Comparison of ENCODE assay signal across 11 mouse cellular contexts in genomic region chr1:136229040-136229373, GRCm38 (mm10). TPM values are rescaled to one million over a fixed set of nuclear protein-coding genes. Genes with fewer than 3 reads are reported as not detected.
DNase-seq lines count a peak whose midpoint lies in the region; ATAC-seq lines count a peak whose summit lies in the region.
"Had no signal": no experiment of that assay in that cellular context is flagged by ENCODE, and none has a peak within 500 bp of the region (broad histone marks: within the 10 kb centered on the region; RNA-seq: fewer than 3 reads in every experiment).

No protein-coding gene starts in this region.

- peak overlapping the region; percentile 84 for H3K27ac ChIP-seq in lung, embryonic 16.5 days (ENCODE audit: low read length)
- peak overlapping the region; percentile 94 for H3K27ac ChIP-seq in intestine, embryonic 15.5 days
- H3K27ac ChIP-seq in liver, embryonic 11.5 days (ENCODE audit: low read depth, low read length): no peak overlapping the region
- H3K27ac ChIP-seq in stomach, embryonic 16.5 days (ENCODE audit: low read length): peak overlapping the region; percentile 88

- no peaks in the 10 kb centered on the region for H3K9me3 ChIP-seq in lung, embryonic 16.5 days (ENCODE audit: control insufficient read depth, low read length)
- H3K9me3 ChIP-seq in intestine, embryonic 15.5 days: no peaks in the 10 kb centered on the region
- no peaks in the 10 kb centered on the region for H3K9me3 ChIP-seq in liver, embryonic 11.5 days (ENCODE audit: control insufficient read depth, low read length)
- no peaks in the 10 kb centered on the region for H3K9me3 ChIP-seq in stomach, embryonic 16.5 days (replicated peaks; ENCODE audit: control insufficient read depth, low read length)

- peaks cover 37% of the 10 kb centered on the region for H3K4me1 ChIP-seq in lung, embryonic 16.5 days (replicated peaks; ENCODE audit: control insufficient read depth, insufficient read depth, low read length)
- H3K4me1 ChIP-seq in intestine, embryonic 15.5 days (replicated peaks): peaks cover 49% of the 10 kb centered on the region
- H3K4me1 ChIP-seq in liver, embryonic 11.5 days (replicated peaks; ENCODE audit: control insufficient read depth, insufficient read depth, low read length): peaks cover 22% of the 10 kb centered on the region
- peaks cover 49% of the 10 kb centered on the region for H3K4me1 ChIP-seq in stomach, embryonic 16.5 days (ENCODE audit: control insufficient read depth, insufficient read depth, low read length)

- H3K27me3 ChIP-seq in lung, embryonic 16.5 days (ENCODE audit: control insufficient read depth, insufficient read depth, low read depth, low read length): no peaks in the 10 kb centered on the region
- no peaks in the 10 kb centered on the region for H3K27me3 ChIP-seq in intestine, embryonic 15.5 days (replicated peaks)
- H3K27me3 ChIP-seq in liver, embryonic 11.5 days (replicated peaks; ENCODE audit: control insufficient read depth, insufficient read depth, low read length): peaks cover 29% of the 10 kb centered on the region
- H3K27me3 ChIP-seq in stomach, embryonic 16.5 days (ENCODE audit: control insufficient read depth, insufficient read depth, low read length): no peaks in the 10 kb centered on the region

- intact Hi-C loops in left cerebral cortex, postnatal 10 days (cut with DNase I): no loop called here
- intact Hi-C loops in left cerebral cortex, postnatal 25 days (cut with DNase I): no loop called here

- 26% methylated on average over 6 of the region's 6 CpGs for WGBS in lung, embryonic 16.5 days
- 31% methylated on average over 6 of the region's 6 CpGs for WGBS in intestine, embryonic 15.5 days
- 53% methylated on average over 6 of the region's 6 CpGs for WGBS in liver, embryonic 11.5 days
- 35% methylated on average over 6 of the region's 6 CpGs for WGBS in stomach, embryonic 16.5 days

- H3K4me3 ChIP-seq in lung, embryonic 16.5 days (ENCODE audit: low read length): peak overlapping the region; percentile 22; the same call in 1 of the 2 replicates
- H3K4me3 ChIP-seq in intestine, embryonic 15.5 days (replicated peaks): peak overlapping the region; percentile 38
- H3K4me3 ChIP-seq in liver, embryonic 11.5 days (ENCODE audit: low read depth, low read length): no peak overlapping the region
- peak overlapping the region; percentile 59 for H3K4me3 ChIP-seq in stomach, embryonic 16.5 days (replicated peaks; ENCODE audit: low read length)

- H3K36me3 ChIP-seq in lung, embryonic 16.5 days (ENCODE audit: control insufficient read depth, insufficient read depth, low read length): 0 out of 2 replicates have a peak, but pooled peaks cover 2% of the 10 kb centered on the region
- H3K36me3 ChIP-seq in intestine, embryonic 15.5 days: peaks cover 14% of the 10 kb centered on the region; the same call in 1 of the 2 replicates
- H3K36me3 ChIP-seq in liver, embryonic 11.5 days (ENCODE audit: control insufficient read depth, insufficient read depth, low read length): no peaks in the 10 kb centered on the region
- H3K36me3 ChIP-seq in stomach, embryonic 16.5 days (ENCODE audit: control insufficient read depth, insufficient read depth, low read length): no peaks in the 10 kb centered on the region

- peak overlapping the region; percentile 75 for H3K4me2 ChIP-seq in lung, embryonic 16.5 days (ENCODE audit: low read depth, low read length)
- peak overlapping the region; percentile 92 for H3K4me2 ChIP-seq in intestine, embryonic 15.5 days (replicated peaks)
- peak overlapping the region; percentile 51 for H3K4me2 ChIP-seq in liver, embryonic 11.5 days
- H3K4me2 ChIP-seq in stomach, embryonic 16.5 days (ENCODE audit: low read depth, low read length): peak overlapping the region; percentile 70

- no peak for ATAC-seq in lung, embryonic 16.5 days (ENCODE audit: low read depth)
- peak; percentile 44 for ATAC-seq in intestine, embryonic 15.5 days
- no peak for ATAC-seq in liver, embryonic 11.5 days (replicated peaks; ENCODE audit: low FRiP score)
- peak; percentile 45 for ATAC-seq in stomach, embryonic 16.5 days (ENCODE audit: insufficient read depth, low FRiP score)

- DNase-seq in lung, adult 18-20 months: no peak
- no peak for DNase-seq in liver, embryonic 11.5 days (ENCODE audit: low spot score)
- DNase-seq in left cerebral cortex, postnatal 10 days (ENCODE audit: extremely low spot score in 1 of 2, low spot score in 2 of 2): no peak
- no peak for DNase-seq in left cerebral cortex, postnatal 25 days (ENCODE audit: low spot score in 2 of 2)
- DNase-seq in adrenal gland, postnatal 25 days: no peak
- DNase-seq: cerebellum, adult 11-12 months; gastrocnemius, postnatal 10 days had no signal

- peak overlapping the region; percentile 57 for H3K9ac ChIP-seq in lung, embryonic 16.5 days (ENCODE audit: low read length)
- peak overlapping the region; percentile 33; the same call in 1 of the 2 replicates for H3K9ac ChIP-seq in intestine, embryonic 15.5 days
- H3K9ac ChIP-seq in liver, embryonic 11.5 days (ENCODE audit: low read depth, low read length): no peak overlapping the region
- peak overlapping the region; percentile 64 for H3K9ac ChIP-seq in stomach, embryonic 16.5 days (ENCODE audit: low read length)

RNA-seq across cellular contexts. Expression of gene Inava, which starts 5.1 kb away (rescaled TPM):
- polyA plus RNA-seq in lung, embryonic 16.5 days (2015; fragmentation: Nextera tagmentation; extraction: Ambion mirVana): 15.2 and 15.3 TPM in 2 replicates
- polyA plus RNA-seq in intestine, embryonic 15.5 days (2015; fragmentation: Nextera tagmentation; extraction: Ambion mirVana): 29.2 and 30.0 TPM in 2 replicates
- polyA plus RNA-seq in liver, embryonic 11.5 days (2014; fragmentation: Nextera tagmentation; extraction: Ambion mirVana): 3.1 and 3.2 TPM in 2 replicates
- 39.8 and 44.1 TPM in 2 replicates for polyA plus RNA-seq in stomach, embryonic 16.5 days (2015; fragmentation: Nextera tagmentation; extraction: Ambion mirVana)
- total RNA-seq in left cerebral cortex, postnatal 10 days (2021): 1 to 10 TPM; 3.7 to 4.4 TPM
- 1 to 10 TPM; 2.9 to 3.1 TPM for total RNA-seq in left cerebral cortex, postnatal 25 days (2021)
- total RNA-seq in adrenal gland, postnatal 25 days (2021): not detected in 2 replicates

RNA-seq across cellular contexts. Expression of gene Mroh3, which starts 16.4 kb away (rescaled TPM):
- 0.24 TPM in 1 of 2 replicates, not detected in the other for polyA plus RNA-seq in lung, embryonic 16.5 days (2015; fragmentation: Nextera tagmentation; extraction: Ambion mirVana)
- polyA plus RNA-seq in intestine, embryonic 15.5 days (2015; fragmentation: Nextera tagmentation; extraction: Ambion mirVana): 0.10 and 0.63 TPM in 2 replicates
- polyA plus RNA-seq in liver, embryonic 11.5 days (2014; fragmentation: Nextera tagmentation; extraction: Ambion mirVana): not detected in 2 replicates
- 0.95 and 1.3 TPM in 2 replicates for polyA plus RNA-seq in stomach, embryonic 16.5 days (2015; fragmentation: Nextera tagmentation; extraction: Ambion mirVana)
- 1 to 10 TPM in 1 of 2 experiments, under 1 TPM in 1; 0.97 to 1.2 TPM for total RNA-seq in left cerebral cortex, postnatal 10 days (2021)
- 1 to 10 TPM; 2.0 to 2.1 TPM for total RNA-seq in left cerebral cortex, postnatal 25 days (2021)
- not detected in 2 replicates for total RNA-seq in adrenal gland, postnatal 25 days (2021)
- total RNA-seq: gastrocnemius, postnatal 10 days had no signal
- polyA plus RNA-seq: neural tube, embryonic 14.5 days had no signal

RNA-seq across cellular contexts. Expression of gene Gpr25, which starts 31.7 kb away (rescaled TPM):
- not detected in 2 replicates for polyA plus RNA-seq in lung, embryonic 16.5 days (2015; fragmentation: Nextera tagmentation; extraction: Ambion mirVana)
- polyA plus RNA-seq in intestine, embryonic 15.5 days (2015; fragmentation: Nextera tagmentation; extraction: Ambion mirVana): not detected in 2 replicates
- not detected in 2 replicates for polyA plus RNA-seq in liver, embryonic 11.5 days (2014; fragmentation: Nextera tagmentation; extraction: Ambion mirVana)
- polyA plus RNA-seq in stomach, embryonic 16.5 days (2015; fragmentation: Nextera tagmentation; extraction: Ambion mirVana): not detected in 2 replicates
- 1 to 10 TPM; 7.4 to 9.0 TPM for total RNA-seq in left cerebral cortex, postnatal 10 days (2021)
- 1 to 10 TPM; 5.4 to 7.3 TPM for total RNA-seq in left cerebral cortex, postnatal 25 days (2021)
- total RNA-seq in adrenal gland, postnatal 25 days (2021): not detected in 2 replicates
- total RNA-seq: gastrocnemius, postnatal 10 days had no signal

Comparison
In these comparisons a context has a peak if more than half of its experiments do, and no peak if none do; other contexts are left out.
1. ATAC-seq: peak in intestine, embryonic 15.5 days (single experiment) and stomach, embryonic 16.5 days (single experiment); none in lung, embryonic 16.5 days (single experiment) and liver, embryonic 11.5 days (single experiment).
2. Peak in every context shown above with its lines, with median percentiles within 50 percentile points of each other: H3K4me2 ChIP-seq.